Mouse (Mus musculus): Measurements from ENCODE around the gene Tmco5.

Gene Tmco5
- long read RNA-seq, experiment 1 = 0 reads
- long read RNA-seq, experiment 2 = 0 reads

DNA sequence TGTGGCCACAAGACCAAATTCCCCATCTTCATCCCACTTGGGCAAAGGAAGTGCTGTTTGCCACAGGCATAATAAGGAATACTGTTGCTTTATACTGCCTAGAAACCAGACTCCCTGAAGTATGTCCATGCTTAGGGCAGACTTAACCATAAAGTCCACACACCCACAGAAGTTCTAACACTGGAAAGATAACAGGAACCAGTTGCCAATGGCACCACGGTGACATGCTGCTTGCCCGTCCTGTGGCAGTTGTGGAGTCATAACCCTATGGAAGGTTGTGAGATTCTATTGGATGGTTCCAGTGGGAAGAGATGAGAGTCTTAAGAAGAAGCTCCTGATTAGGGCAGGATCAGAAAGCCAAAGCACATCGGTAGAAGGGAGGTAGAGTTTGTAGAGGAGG, at the start of gene Tmco5:
TSS of gene Tmco5 (plus strand) at position 301 of the 400 bp plus-strand sequence.
- intact Hi-C loops (cut with DNase I) = no loop called here

DNA sequence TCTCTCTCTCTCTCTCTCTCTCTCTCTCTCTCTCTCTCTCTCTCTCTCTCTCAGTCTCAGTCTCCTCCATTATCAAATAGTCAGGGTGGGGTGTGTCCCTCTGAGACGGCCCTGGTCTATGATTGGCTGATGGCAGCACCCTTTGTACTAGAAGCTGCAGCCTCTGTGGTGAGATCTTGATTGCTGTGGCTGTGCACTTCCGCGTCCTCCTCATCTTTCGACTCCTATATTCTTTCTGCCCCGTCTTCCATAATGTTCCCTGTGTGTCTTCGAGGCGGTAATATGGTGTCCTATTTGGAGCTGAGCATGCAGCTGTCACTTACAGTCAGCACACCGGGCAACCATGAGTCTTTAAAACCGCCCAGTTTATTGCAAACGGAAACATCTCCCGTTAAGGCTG, 46.6 kb upstream of the Tmco5 start:
- intact Hi-C loops (cut with DNase I) = loop anchor here (10.0 kb wide), 1 partner anchor 617 kb away; no protein-coding TSS in a partner anchor

- intact Hi-C loops (cut with DNase I) = loop anchor here (10.0 kb wide), 1 partner anchor 623 kb away; no protein-coding TSS in a partner anchor
These were observed 40.7 kb upstream of the Tmco5 start for GRCm38 (mm10) chr2:116837829-116838228.

- intact Hi-C loops (cut with DNase I) = loop anchor here (10.0 kb wide), 1 partner anchor 624 kb away; no protein-coding TSS in a partner anchor
These were observed 39.8 kb upstream of the Tmco5 start for GRCm38 (mm10) chr2:116838538-116839197.

DNA sequence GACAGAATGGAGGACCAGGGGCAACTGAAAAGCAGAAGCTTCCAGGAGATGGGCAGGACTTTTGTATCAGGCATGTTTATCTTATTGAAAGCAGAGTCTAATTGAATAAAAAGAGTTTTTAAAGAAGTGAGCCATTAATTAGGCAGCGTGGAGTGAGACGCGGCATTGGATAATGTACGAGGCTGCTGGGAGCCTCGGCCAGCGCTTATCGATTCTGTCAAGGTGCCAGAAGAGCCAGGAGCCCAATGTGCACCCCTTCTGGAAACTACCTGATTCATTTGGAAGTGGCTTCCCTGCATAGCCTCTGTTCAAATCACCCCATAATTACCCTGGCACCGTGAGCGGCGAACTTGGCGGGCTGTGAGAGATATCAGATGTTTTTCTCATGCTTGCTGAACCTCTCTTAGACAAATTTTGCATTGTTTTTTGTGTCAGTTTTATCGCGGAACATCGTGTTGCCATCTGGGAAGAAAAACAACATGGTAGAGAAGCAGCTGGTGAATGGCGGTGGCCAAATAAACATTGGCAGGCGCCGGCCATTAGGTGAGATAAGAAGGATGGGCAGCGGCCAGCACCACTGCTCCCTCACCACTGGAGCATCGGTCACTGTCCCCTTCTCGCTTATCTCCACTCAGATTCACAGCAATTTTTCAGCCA, 28.4 kb upstream of the Tmco5 start:
- intact Hi-C loops (cut with DNase I) = no loop called here

DNA sequence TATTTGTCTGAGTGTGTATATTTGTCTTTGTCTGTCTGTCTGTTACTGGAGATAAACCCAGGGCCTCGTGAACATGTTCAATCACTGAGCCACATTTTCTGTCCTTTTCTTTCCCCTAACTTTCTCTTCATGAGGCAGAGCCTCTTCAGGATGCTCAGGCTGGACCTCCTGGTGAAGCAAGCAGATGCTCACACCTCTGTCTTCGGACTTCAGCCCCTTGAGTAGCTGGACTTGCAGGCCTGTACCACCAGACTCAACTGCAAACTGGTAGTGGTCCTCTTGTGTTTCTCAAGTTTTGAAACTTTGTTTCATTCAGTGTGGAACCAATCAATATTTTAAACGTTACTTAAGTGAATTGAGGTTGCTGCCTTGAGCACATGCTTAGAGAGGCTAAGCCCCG, 27.1 kb upstream of the Tmco5 start:
- intact Hi-C loops (cut with DNase I) = no loop called here

DNA sequence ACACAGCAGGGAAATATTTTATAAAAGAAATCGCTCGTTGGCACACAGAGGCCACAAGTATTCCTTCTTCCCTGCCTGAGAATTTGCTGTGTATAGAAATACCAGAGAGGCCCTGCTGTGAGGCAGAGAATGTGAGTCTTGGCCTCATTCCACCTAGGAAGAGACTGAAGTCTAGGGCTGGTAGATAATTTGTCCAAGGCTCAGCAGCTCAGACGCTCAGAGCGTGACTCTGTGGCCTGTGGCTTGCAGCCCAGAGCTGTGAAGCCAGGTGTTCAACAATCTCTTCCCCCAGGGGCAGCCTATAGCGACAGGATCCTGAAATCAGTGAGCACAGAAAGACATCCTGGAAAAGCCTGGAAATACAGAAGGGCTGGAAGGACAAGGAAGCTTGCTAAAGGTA, 26.2 kb upstream of the Tmco5 start:
- intact Hi-C loops (cut with DNase I) = no loop called here

DNA sequence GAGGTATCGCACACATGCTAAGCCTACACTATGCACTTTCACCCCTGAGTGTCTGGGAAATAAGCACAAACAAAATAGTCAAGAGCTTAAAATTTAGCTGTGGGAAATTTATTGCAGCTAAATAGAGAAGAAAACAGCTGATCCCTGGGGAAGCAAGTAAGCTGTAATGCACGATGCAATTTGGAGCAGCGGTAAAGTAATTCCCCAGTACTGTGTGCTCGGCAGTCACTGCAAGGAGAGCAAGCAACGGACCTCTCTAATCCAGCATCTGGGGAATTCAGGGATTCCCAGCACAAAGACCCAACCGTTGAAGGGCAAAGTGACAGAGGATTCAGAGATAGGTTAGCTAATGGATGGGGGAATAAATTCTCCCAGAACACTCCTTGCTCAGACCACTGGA, 19.8 kb upstream of the Tmco5 start:
- intact Hi-C loops (cut with DNase I) = no loop called here

DNA sequence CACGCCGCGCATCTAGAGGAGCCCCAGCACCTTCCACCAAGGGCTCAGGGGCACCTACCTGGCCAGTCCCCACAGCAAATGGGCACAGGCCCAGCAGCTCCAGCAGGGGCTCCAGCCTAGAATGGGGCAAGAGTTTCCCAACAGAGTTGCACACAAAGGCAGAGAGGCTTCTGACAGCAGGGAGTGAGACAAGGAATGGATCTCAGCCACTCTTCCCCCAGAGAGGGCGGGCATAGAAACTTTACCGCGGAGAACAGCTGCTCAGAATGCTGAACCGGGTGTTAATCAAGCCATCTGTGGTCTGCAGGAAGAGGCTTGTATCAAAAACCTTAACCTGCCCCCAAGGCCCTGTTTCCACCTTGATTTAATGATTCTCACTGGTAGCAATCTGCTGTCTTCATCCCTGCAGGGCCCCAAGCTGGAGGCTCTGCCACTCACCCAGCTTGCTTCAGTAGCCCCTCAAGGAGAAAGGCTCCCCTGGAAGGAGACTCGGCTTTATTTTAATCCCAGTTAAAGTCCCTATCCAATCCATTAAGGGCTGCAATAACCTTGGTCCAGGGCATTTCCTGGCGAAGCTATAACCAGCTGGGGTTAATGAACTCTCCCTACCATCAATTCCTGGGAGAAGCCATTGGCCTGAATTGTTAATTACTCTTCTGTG, 1.4 kb upstream of the Tmco5 start:
- intact Hi-C loops (cut with DNase I) = no loop called here

DNA sequence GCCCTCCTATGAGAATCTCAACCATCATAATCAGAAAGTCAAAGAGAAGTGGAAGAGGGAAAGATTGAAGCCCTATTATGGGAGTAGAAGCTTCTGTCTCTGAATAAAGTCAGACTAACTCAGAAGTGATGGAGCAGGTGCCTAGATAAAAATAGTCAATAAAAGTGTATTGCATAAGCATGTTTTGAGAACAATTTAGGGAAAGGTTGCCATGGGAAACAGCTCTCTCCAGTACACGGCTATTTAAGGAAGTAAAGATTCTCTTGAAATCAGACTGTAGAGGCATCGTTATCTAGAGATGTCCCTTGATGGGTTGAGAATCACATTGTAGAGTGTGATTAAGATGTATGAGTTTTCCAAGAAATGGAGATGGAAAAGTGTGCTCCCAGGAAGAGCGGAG, 1.2 kb downstream of the Tmco5 start:
- intact Hi-C loops (cut with DNase I) = no loop called here

- intact Hi-C loops (cut with DNase I) = loop anchor here (5.0 kb wide), 1 partner anchor 549 kb away; no protein-coding TSS in a partner anchor
These were observed 15.0 kb downstream of the Tmco5 start for GRCm38 (mm10) chr2:116893316-116893987.

DNA sequence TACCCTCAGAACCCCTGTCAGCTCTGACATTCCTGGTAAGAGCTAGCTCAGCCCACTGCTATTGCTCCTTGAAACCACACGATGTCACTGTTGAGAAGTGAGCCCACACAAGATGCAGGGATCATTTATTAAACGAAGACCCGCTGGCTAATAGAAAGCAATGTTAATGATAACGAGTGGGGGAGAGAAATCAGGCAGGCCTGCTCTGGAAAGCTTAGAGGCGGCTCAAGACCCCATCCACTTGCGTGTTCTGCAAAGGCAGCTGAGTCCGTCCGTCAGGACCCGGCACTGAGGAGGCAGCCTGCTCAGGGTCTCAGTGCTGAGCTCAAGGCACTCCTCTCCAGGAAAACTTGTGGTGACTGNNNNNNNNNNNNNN, 15.5 kb downstream of the Tmco5 start:
- intact Hi-C loops (cut with DNase I) = loop anchor here (5.0 kb wide), 1 partner anchor 548 kb away; no protein-coding TSS in a partner anchor

GRCm38 (mm10) chr2:116899615-116900272, 21.3 kb downstream of the Tmco5 start:
- intact Hi-C loops (cut with DNase I) = loop anchor here (2.0 to 5.0 kb wide), 4 partner anchors 78 to 331 kb away; no protein-coding TSS in a partner anchor

DNA sequence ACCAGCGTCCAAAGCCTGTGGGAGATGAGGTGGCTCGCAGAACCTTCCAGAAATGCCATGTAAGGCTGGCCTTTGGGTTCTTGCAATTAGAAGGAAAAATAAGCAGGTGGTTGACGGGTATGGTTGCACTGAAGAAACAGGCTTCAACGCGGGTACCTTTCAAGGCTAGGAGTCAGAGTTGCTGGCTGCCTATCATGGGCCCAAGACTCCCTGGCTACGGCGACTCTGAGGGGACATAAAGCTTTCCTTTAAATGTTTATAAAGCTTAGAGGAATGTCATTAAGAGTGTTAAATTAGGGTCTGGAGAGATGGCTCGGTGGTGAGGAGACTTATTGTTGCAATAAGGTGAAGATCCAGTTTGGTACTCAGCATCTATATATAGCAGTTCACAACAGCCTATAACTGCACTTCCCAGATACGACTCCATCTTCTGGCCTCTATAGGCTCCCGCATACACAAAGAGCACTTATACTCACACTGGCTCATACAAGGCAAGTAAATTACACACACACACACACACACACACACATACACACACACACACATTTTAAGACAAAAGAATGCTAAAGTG, 21.9 kb downstream of the Tmco5 start:
- intact Hi-C loops (cut with DNase I) = loop anchor here (2.0 to 5.0 kb wide), 3 partner anchors 77 to 330 kb away; no protein-coding TSS in a partner anchor

DNA sequence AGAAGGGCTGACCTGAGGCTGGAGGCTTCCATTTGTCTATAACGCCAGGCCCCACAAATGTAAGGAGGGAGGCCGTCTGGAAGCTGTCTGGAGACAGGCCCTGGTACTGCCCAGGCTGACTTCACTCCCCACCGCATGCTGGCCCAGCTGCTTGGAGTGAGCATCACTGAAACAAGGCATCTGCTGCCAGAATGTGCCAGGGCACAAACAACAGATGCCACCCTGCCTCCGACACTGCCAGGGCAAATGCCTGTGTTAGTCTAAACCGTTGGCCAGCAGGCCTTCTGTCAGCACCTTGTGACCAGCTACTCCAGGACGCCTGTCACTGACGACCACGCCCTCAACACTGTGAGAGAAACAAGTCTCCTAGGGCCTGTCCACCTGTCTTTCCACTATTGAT, 29.8 kb downstream of the Tmco5 start:
- intact Hi-C loops (cut with DNase I) = no loop called here

GRCm38 (mm10) chr2:116912334-116913070, 34.0 kb downstream of the Tmco5 start:
- intact Hi-C loops (cut with DNase I) = no loop called here

DNA sequence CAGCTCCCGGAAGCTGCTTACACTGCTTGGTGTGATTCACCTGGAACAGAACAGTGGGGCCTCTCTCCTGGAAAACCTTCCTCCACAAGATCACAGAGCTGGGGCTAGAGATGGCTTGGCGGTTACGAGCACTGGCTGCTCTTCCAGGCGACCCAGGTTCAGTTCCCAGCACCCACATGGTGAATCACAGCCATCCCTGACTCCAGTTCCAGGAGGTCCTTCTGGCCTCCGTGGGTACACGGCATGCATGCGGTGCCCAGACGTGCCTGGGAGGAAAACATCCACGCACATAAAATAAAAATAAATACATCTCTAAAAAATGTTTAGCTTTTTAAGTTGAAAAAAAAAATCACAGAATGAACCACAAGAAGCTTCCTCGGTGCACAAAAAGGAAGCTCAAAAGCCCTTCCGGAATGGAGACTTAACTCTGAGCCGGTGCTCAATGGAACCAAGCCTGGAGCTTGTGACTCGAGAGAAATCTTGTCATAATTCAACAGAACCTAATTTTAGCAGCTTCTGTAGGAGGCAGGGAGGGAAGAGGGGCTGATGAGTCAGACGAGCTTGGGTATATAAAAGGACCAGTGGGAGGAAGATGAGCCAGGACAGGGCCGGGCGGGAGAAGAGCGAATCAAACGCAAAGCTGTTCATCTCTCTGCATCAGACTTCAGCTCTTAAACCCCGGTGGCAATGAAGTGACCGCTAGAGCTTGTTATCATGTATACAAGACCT, 35.4 kb downstream of the Tmco5 start:
- intact Hi-C loops (cut with DNase I) = no loop called here

DNA sequence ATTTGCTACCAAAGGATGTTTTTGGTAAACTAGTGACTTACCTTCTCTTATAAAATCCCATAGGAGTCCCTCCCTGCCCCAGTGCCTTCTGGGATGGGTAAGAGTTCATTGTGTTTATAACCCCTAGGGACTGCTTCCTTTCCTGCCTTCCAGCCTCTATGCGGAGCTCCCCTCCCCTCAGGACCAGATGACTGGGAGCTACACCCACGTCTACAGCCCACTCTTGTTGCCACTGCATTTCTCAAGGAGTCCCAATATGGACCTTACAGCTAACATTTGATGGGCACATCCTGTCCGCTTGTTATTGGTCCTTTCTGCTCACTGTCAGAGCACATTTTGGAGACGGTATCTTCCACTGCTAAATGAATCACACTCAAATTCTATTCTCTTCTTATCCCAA, 36.1 kb downstream of the Tmco5 start:
- intact Hi-C loops (cut with DNase I) = no loop called here

- intact Hi-C loops (cut with DNase I) = no loop called here
These were observed 40.1 kb downstream of the Tmco5 start for GRCm38 (mm10) chr2:116918598-116918997.
